Mouse (Mus musculus) CH12.LX (cell line): ENCODE results near the gene Ints7. TPM values are rescaled to one million over a fixed set of nuclear protein-coding genes. Genes with fewer than 3 reads are reported as not detected.

Experiments
- DNase-seq: peaks from one replicate; pipeline ENCODE4 v3.0.0-alpha.2; 2013; ENCODE audit errors: extremely low read depth
- H3K27ac ChIP-seq: 2 replicates; pipeline ENCODE4 v1.5.1; 2012; ENCODE audit warnings: low read depth, mild to moderate bottlenecking, control low read depth, moderate library complexity; ENCODE audit not compliant: insufficient read depth
- H3K27me3 ChIP-seq: replicated peaks from 2 replicates; pipeline ENCODE3; 2012; ENCODE audit warnings: inconsistent platforms
- H3K36me3 ChIP-seq, 2 experiments: replicated peaks in 1 of 2; 2 replicates each; pipeline versions ENCODE3 to v1.6.1; 2012; ENCODE audit warnings: inconsistent platforms in 1 of 2, low read length in 1 of 2, mild to moderate bottlenecking in 1 of 2, mixed read lengths in 1 of 2, moderate library complexity in 1 of 2; ENCODE audit not compliant: control insufficient read depth in 1 of 2, insufficient read depth in 1 of 2
- H3K4me1 ChIP-seq, 2 experiments: 2 replicates each; pipeline ENCODE4 v1.6.1; 2012; ENCODE audit warnings: inconsistent platforms in 1 of 2, moderate library complexity in 1 of 2; ENCODE audit not compliant: insufficient read depth in 2 of 2, control insufficient read depth in 1 of 2
- H3K4me2 ChIP-seq: 2 replicates; pipeline ENCODE4 v1.6.1; 2012; ENCODE audit warnings: low read depth, mild to moderate bottlenecking, control low read depth; ENCODE audit not compliant: poor library complexity, insufficient read depth, severe bottlenecking
- H3K4me3 ChIP-seq, 3 experiments: fragments of 150-350 bp in 1 of 3; sonication (generic) in 1 of 3; replicated peaks in 1 of 3; 2 replicates each; pipeline versions ENCODE3 to v1.5.1; 2011 to 2012; ENCODE audit warnings: low read depth in 2 of 3, low read length in 2 of 3, mild to moderate bottlenecking in 2 of 3, moderate library complexity in 2 of 3, control low read depth in 1 of 3, improper control_type of control experiment in 1 of 3, inconsistent platforms in 1 of 3, mixed read lengths in 1 of 3; ENCODE audit not compliant: poor library complexity in 1 of 3
- H3K79me2 ChIP-seq: replicated peaks from 2 replicates; pipeline ENCODE4 v1.6.1; 2012; ENCODE audit warnings: mild to moderate bottlenecking, moderate library complexity; ENCODE audit not compliant: control insufficient read depth, poor library complexity, insufficient read depth, severe bottlenecking; ENCODE audit errors: extremely low read depth
- H3K9ac ChIP-seq: 2 replicates; pipeline ENCODE4 v1.6.1; 2012; ENCODE audit warnings: low read depth, mild to moderate bottlenecking, control low read depth, moderate library complexity; ENCODE audit not compliant: insufficient read depth
- H3K9me3 ChIP-seq: replicated peaks from 2 replicates; pipeline ENCODE3; 2012; ENCODE audit warnings: low read length, inconsistent platforms, mixed read lengths
- BHLHE40 ChIP-seq: IDR thresholded peaks from 2 replicates; pipeline ENCODE4 v1.6.1; 2011; ENCODE audit warnings: mild to moderate bottlenecking, low read depth, low read length, improper control_type of control experiment
- CHD2 ChIP-seq: IDR thresholded peaks from 2 replicates; pipeline ENCODE4 v1.6.1; 2011; ENCODE audit warnings: low read length, improper control_type of control experiment
- ELF1 ChIP-seq: IDR thresholded peaks from 2 replicates; pipeline ENCODE4 v1.6.1; 2014; ENCODE audit warnings: low read depth, mild to moderate bottlenecking, inconsistent platforms, low read length, improper control_type of control experiment
- EP300 ChIP-seq: IDR thresholded peaks from 2 replicates; pipeline ENCODE4 v1.6.1; 2011; ENCODE audit warnings: low read length, improper control_type of control experiment
- ETS1 ChIP-seq: conservative IDR thresholded peaks from 2 replicates; pipeline ENCODE4 v1.6.1; 2012; ENCODE audit warnings: low read depth, mild to moderate bottlenecking, inconsistent platforms, low read length, improper control_type of control experiment, moderate library complexity
- IRF4 ChIP-seq: IDR thresholded peaks from 2 replicates; pipeline ENCODE4 v1.6.1; 2014; ENCODE audit warnings: low read depth, mild to moderate bottlenecking, inconsistent platforms, low read length, improper control_type of control experiment
- JUN ChIP-seq: IDR thresholded peaks from 2 replicates; pipeline ENCODE4 v1.6.1; 2011; ENCODE audit warnings: low read depth, mild to moderate bottlenecking, low read length, improper control_type of control experiment, moderate library complexity; ENCODE audit not compliant: insufficient read depth
- JUND ChIP-seq: conservative IDR thresholded peaks from 2 replicates; pipeline ENCODE4 v1.6.1; 2011; ENCODE audit warnings: low read depth, low read length, improper control_type of control experiment
- MAZ ChIP-seq: IDR thresholded peaks from 2 replicates; pipeline ENCODE4 v1.6.1; 2012; ENCODE audit warnings: low read depth, mild to moderate bottlenecking, inconsistent platforms, low read length, improper control_type of control experiment, moderate library complexity
- NELFE ChIP-seq: IDR thresholded peaks from 2 replicates; pipeline ENCODE4 v1.6.1; 2011; ENCODE audit warnings: low read depth, low read length, improper control_type of control experiment
- NRF1 ChIP-seq: IDR thresholded peaks from 2 replicates; pipeline ENCODE4 v1.6.1; 2014; ENCODE audit warnings: low read depth, mild to moderate bottlenecking, inconsistent platforms, low read length, improper control_type of control experiment, moderate library complexity
- POLR2AphosphoS2 ChIP-seq: IDR thresholded peaks from 2 replicates; pipeline ENCODE4 v1.6.1; 2011; ENCODE audit warnings: low read depth, low read length, improper control_type of control experiment
- RAD21 ChIP-seq: IDR thresholded peaks from 2 replicates; pipeline ENCODE4 v1.6.1; 2011; ENCODE audit warnings: low read depth, mild to moderate bottlenecking, low read length, improper control_type of control experiment, moderate library complexity
- RCOR1 ChIP-seq: conservative IDR thresholded peaks from 2 replicates; pipeline ENCODE4 v1.6.1; 2012; ENCODE audit warnings: low read depth, mild to moderate bottlenecking, inconsistent platforms, low read length, improper control_type of control experiment
- UBTF ChIP-seq: IDR thresholded peaks from 2 replicates; pipeline ENCODE4 v1.6.1; 2012; ENCODE audit warnings: low read depth, mild to moderate bottlenecking, inconsistent platforms, low read length, improper control_type of control experiment, moderate library complexity
- USF2 ChIP-seq: conservative IDR thresholded peaks from 2 replicates; pipeline ENCODE4 v1.6.1; 2011; ENCODE audit warnings: low read depth, low read length, improper control_type of control experiment
- ZKSCAN1 ChIP-seq: IDR thresholded peaks from 2 replicates; pipeline ENCODE4 v1.6.1; 2012; ENCODE audit warnings: low read depth, inconsistent platforms, low read length, improper control_type of control experiment, borderline replicate concordance
- ZMIZ1 ChIP-seq: IDR thresholded peaks from 2 replicates; pipeline ENCODE4 v1.6.1; 2012; ENCODE audit warnings: low read depth, mild to moderate bottlenecking, inconsistent platforms, low read length, improper control_type of control experiment
- ZNF384 ChIP-seq: IDR thresholded peaks from 2 replicates; pipeline ENCODE4 v1.6.1; 2012; ENCODE audit warnings: low read depth, low read length, improper control_type of control experiment, inconsistent platforms
- dilution Hi-C: fragments of 300-500 bp; cut with MboI; formaldehyde crosslinking; loops from 2 replicates; pipeline ENCODE4 v1.14.3; 2020; ENCODE audit warnings: low sequenced_read_pairs; ENCODE audit not compliant: extremely low pct_unique_long_range_greater_than_20kb, extremely low pct_ligation_motif_present
- in situ Hi-C: fragments of 300-500 bp; cut with MboI; formaldehyde crosslinking; loops from 3 replicates; pipeline ENCODE4 v1.14.3; 2019; ENCODE audit warnings: low sequenced_read_pairs, low pct_ligation_motif_present, low pct_unique_long_range_greater_than_20kb, mixed read lengths
- polyA plus RNA-seq: library from polyadenylated mRNA; unstranded; fragments of >175 nt; gene quantifications from 2 replicates; pipeline ENCODE4 v1.2.1, GENCODE M21; 2012; ENCODE audit warnings: low read depth; ENCODE audit not compliant: insufficient read length
- total RNA-seq, 2 experiments: library from RNA; depleted of rRNA; stranded (reverse); fragments of 300-350 nt in 1 of 2; fragments of >200 nt in 1 of 2; gene quantifications; 2 replicates each; pipeline ENCODE4 v1.2.3; 2012 to 2014

Ints7 gene
- total and polyA plus RNA-seq, 3 experiments: 30.4 to 58.8 (median 50.5) TPM

GRCm38 (mm10) chr1:191609051-191609450, 33.6 kb downstream of the Ints7 start:
- Histone ChIP-seq H3K27ac (no peak overlapping the region), H3K4me3 (no peak overlapping the region), H3K79me2 (no peaks in the 10 kb centered on the region), H3K36me3 (peaks cover 81 to 95% of the 10 kb centered on the region in 2 experiments), H3K27me3 (no peaks in the 10 kb centered on the region), H3K4me1 (peaks cover 13 to 35% of the 10 kb centered on the region in 2 experiments), H3K4me2 (no peak overlapping the region), H3K9me3 (no peaks in the 10 kb centered on the region), H3K9ac (no peak overlapping the region)
- in situ Hi-C loops: loop anchor here (25.0 kb wide), 1 partner anchor 103 kb away; the partner anchor contains the start of gene Lpgat1
- no peak for DNase-seq
- TF ChIP-seq NRF1: no peak
- TF ChIP-seq EP300: no peak
- dilution Hi-C loops: no loop called here

- peak; percentile 56 for DNase-seq
- H3K79me2 ChIP-seq: no peaks in the 10 kb centered on the region
- no peak overlapping the region for H3K27ac ChIP-seq
- no peak overlapping the region for H3K4me3 ChIP-seq
- peaks cover 83 to 95% of the 10 kb centered on the region in 2 experiments for H3K36me3 ChIP-seq
- dilution Hi-C loops: no loop called here
- TF ChIP-seq IRF4 (peak; percentile 92), POLR2AphosphoS2 (no peak), MAZ (no peak), UBTF (no peak), EP300 (peak; percentile 58), USF2 (no peak), JUN (peak; percentile 65), ZKSCAN1 (no peak), RAD21 (no peak), RCOR1 (no peak), JUND (peak; percentile 80), ZNF384 (no peak), ELF1 (no peak), ETS1 (peak; percentile 49; the same call in 1 of the 2 replicates), CHD2 (0 out of 2 replicates have a peak, but pooled peaks have one; percentile 11), BHLHE40 (0 out of 2 replicates have a peak, but pooled peaks have one; percentile 13), ZMIZ1 (no peak), NELFE (no peak)
- TF ChIP-seq, all 38 proteins: peak for 7
- Histone ChIP-seq H3K9ac (no peak overlapping the region), H3K27me3 (no peaks in the 10 kb centered on the region), H3K4me2 (no peak overlapping the region), H3K9me3 (no peaks in the 10 kb centered on the region), H3K4me1 (peaks cover 13 to 34% of the 10 kb centered on the region in 2 experiments)
- in situ Hi-C loops: loop anchor here (25.0 kb wide), 1 partner anchor 103 kb away; the partner anchor contains the start of gene Lpgat1
Observed at GRCm38 (mm10) chr1:191609578-191609977, 34.1 kb downstream of the Ints7 start.
